Mouse (Mus musculus) forebrain, embryonic 14.5 days (tissue): Measurements from ENCODE around the gene Ltbr. TPM values are rescaled to one million over a fixed set of nuclear protein-coding genes. Genes with fewer than 3 reads are reported as not detected.

Experiments
- ATAC-seq: fragments of 200-750 bp; cut with Nextera tagmentation; 2 replicates; pipeline ENCODE4 v1.8.0; 2017; ENCODE audit warnings: mild to moderate bottlenecking, moderate library complexity
- DNase-seq: peaks from one replicate; pipeline ENCODE4 v3.0.0-alpha.2; 2015; ENCODE audit warnings: low spot score
- H3K27ac ChIP-seq: fragments of 300-500 bp; sonication (generic); 2 replicates; pipeline ENCODE4 v1.5.1; 2014; ENCODE audit warnings: low read depth, mild to moderate bottlenecking, control low read depth, low read length, moderate library complexity
- H3K27me3 ChIP-seq: fragments of 300-500 bp; sonication (generic); replicated peaks from 2 replicates; pipeline ENCODE4 v1.6.1; 2014; ENCODE audit warnings: low read length, control low read depth, mixed read lengths; ENCODE audit not compliant: control insufficient read depth, insufficient read depth
- H3K36me3 ChIP-seq: fragments of 300-500 bp; sonication (generic); 2 replicates; pipeline ENCODE4 v1.6.1; 2014; ENCODE audit warnings: low read length, control low read depth; ENCODE audit not compliant: control insufficient read depth, insufficient read depth
- H3K4me1 ChIP-seq: fragments of 300-500 bp; sonication (generic); 2 replicates; pipeline ENCODE4 v1.6.1; 2014; ENCODE audit warnings: antibody characterized with exemption, low read length, control low read depth; ENCODE audit not compliant: control insufficient read depth, insufficient read depth
- H3K4me2 ChIP-seq: fragments of 300-500 bp; sonication (generic); 2 replicates; pipeline ENCODE4 v1.6.1; 2014; ENCODE audit warnings: mild to moderate bottlenecking, control low read depth, low read length
- H3K4me3 ChIP-seq: fragments of 300-500 bp; sonication (generic); 2 replicates; pipeline ENCODE4 v1.5.1; 2014; ENCODE audit warnings: low read depth, low read length, control low read depth
- H3K9ac ChIP-seq: fragments of 300-500 bp; sonication (generic); 2 replicates; pipeline ENCODE4 v1.6.1; 2014; ENCODE audit warnings: mild to moderate bottlenecking, low read length, control low read depth, moderate library complexity
- H3K9me3 ChIP-seq: fragments of 300-500 bp; sonication (generic); replicated peaks from 2 replicates; pipeline ENCODE4 v1.6.1; 2016; ENCODE audit warnings: low read length, control low read depth, mixed read lengths; ENCODE audit not compliant: control insufficient read depth
- WGBS: fragments of 180-500 bp; shearing (Covaris S2); extraction: QIAGEN DNeasy Blood & Tissue Kit; methylation state at CpG from one replicate; pipeline ENCODE4 v1.1.7; 2014; 5-methylcytosine and 5-hydroxymethylcytosine counted together
- polyA plus RNA-seq: library from polyadenylated mRNA; unstranded; fragments of >200 nt; fragmentation: Nextera tagmentation; extraction: Ambion mirVana; gene quantifications from 2 replicates; pipeline ENCODE4 v1.2.1, GENCODE M21; 2014

The Ltbr gene
- polyA plus RNA-seq, 1 experiment from 2014 or later: 12.9 TPM

DNA sequence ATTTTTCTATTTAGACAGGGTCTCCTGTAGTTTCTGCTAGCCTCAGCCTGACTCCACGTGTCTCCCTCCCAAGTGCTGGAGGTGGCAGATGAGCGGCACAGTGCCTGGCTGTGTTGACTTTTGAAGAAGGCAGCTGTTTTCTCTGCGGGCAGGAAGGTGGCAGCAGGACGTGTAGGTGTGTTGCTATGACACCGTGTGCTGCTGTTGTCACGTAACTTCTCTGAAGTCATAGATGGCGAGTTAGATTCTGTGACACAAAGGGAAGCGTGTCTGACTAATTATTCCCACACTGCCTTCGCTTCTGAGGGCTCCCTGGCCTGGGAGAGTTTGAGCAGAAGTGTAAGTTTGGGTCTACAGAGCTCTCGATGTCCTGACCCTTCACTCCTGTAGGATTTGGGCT lies 48.4 kb downstream of the Ltbr start:
- Histone ChIP-seq H3K27ac (no peak overlapping the region), H3K36me3 (no peaks in the 10 kb centered on the region), H3K9ac (no peak overlapping the region), H3K4me2 (no peak overlapping the region), H3K4me1 (no peaks in the 10 kb centered on the region), H3K9me3 (no peaks in the 10 kb centered on the region), H3K4me3 (no peak overlapping the region), H3K27me3 (no peaks in the 10 kb centered on the region)
- 67% methylated on average over 10 of the region's 10 CpGs for WGBS
- no peak for ATAC-seq
- no peak for DNase-seq

- Histone ChIP-seq H3K27me3 (no peaks in the 10 kb centered on the region), H3K27ac (no peak overlapping the region), H3K9ac (no peak overlapping the region), H3K9me3 (no peaks in the 10 kb centered on the region), H3K4me1 (no peaks in the 10 kb centered on the region), H3K4me3 (no peak overlapping the region), H3K36me3 (no peaks in the 10 kb centered on the region), H3K4me2 (no peak overlapping the region)
- no peak for ATAC-seq
- no peak for DNase-seq
- WGBS: 93% methylated on average over 9 of the region's 9 CpGs
Observed at GRCm38 (mm10) chr6:125264219-125264618, 49.5 kb downstream of the Ltbr start.

- H3K27me3 ChIP-seq: no peaks in the 10 kb centered on the region
- H3K9ac ChIP-seq: no peak overlapping the region
- no peaks in the 10 kb centered on the region for H3K9me3 ChIP-seq
- no peak overlapping the region for H3K4me2 ChIP-seq
- WGBS: 86% methylated on average over 10 of the region's 10 CpGs
- DNase-seq: no peak
- H3K4me3 ChIP-seq: no peak overlapping the region
- H3K36me3 ChIP-seq: no peaks in the 10 kb centered on the region
- no peak overlapping the region for H3K27ac ChIP-seq
- no peak for ATAC-seq
- H3K4me1 ChIP-seq: no peaks in the 10 kb centered on the region
Observed at GRCm38 (mm10) chr6:125260006-125260555, 53.6 kb downstream of the Ltbr start.

Other genes with a start within 250 kb of the Ltbr start
- 0.21 and 0.81 TPM in 2 replicates for gene Lpar5, start 246.0 kb downstream of the Ltbr start, polyA plus RNA-seq
- 61.1 and 66.1 TPM in 2 replicates for gene Chd4, start 217.9 kb downstream of the Ltbr start, polyA plus RNA-seq
- 46.8 and 52.7 TPM in 2 replicates for gene Nop2, start 182.0 kb downstream of the Ltbr start, polyA plus RNA-seq
- 10.8 and 13.4 TPM in 2 replicates for gene Iffo1, start 168.6 kb downstream of the Ltbr start, polyA plus RNA-seq
- 1,676 and 1,964 TPM in 2 replicates for gene Gapdh, start 147.4 kb downstream of the Ltbr start, polyA plus RNA-seq
- 64.4 and 67.6 TPM in 2 replicates for gene Ncapd2, start 122.2 kb downstream of the Ltbr start, polyA plus RNA-seq
- gene Mrpl51, start 122.1 kb downstream of the Ltbr start, polyA plus RNA-seq: 160 and 179 TPM in 2 replicates
- gene Vamp1, start 98.3 kb downstream of the Ltbr start, polyA plus RNA-seq: 1.7 and 2.7 TPM in 2 replicates
- 1.8 and 2.6 TPM in 2 replicates for gene Tapbpl, start 82.0 kb downstream of the Ltbr start, polyA plus RNA-seq
- 0.24 and 0.37 TPM in 2 replicates for gene Cd27, start 76.9 kb downstream of the Ltbr start, polyA plus RNA-seq
- 0.15 TPM in 1 of 2 replicates, not detected in the other for gene Tuba3a, start 27.8 kb downstream of the Ltbr start, polyA plus RNA-seq
- 0.29 and 0.37 TPM in 2 replicates for gene Scnn1a, start 6.8 kb upstream of the Ltbr start, polyA plus RNA-seq
- gene Tnfrsf1a, start 35.5 kb upstream of the Ltbr start, polyA plus RNA-seq: 14.2 and 16.2 TPM in 2 replicates
- gene Plekhg6, start 66.9 kb upstream of the Ltbr start, polyA plus RNA-seq: 0.16 TPM in 1 of 2 replicates, not detected in the other
- gene Cd9, start 180.9 kb upstream of the Ltbr start, polyA plus RNA-seq: 77.8 and 85.5 TPM in 2 replicates
- gene Vwf, start 232.9 kb upstream of the Ltbr start, polyA plus RNA-seq: 8.7 and 8.8 TPM in 2 replicates